Mouse (Mus musculus) left cerebral cortex, postnatal 14 days (tissue): ENCODE results near the gene Gxylt1. TPM values are rescaled to one million over a fixed set of nuclear protein-coding genes. Genes with fewer than 3 reads are reported as not detected.
A peak's percentile ranks its signal among the peaks of the same experiment; 100 is the strongest.

ENCODE experiments used
- DNase-seq, 2 experiments: peaks; one replicate each; pipeline ENCODE4 v3.0.0; 2021 to 2022; ENCODE audit warnings: low spot score in 2 of 2, mixed read lengths in 1 of 2
- intact Hi-C: fragments of 180-260 bp; cut with DNase I; formaldehyde crosslinking; loops from one replicate; pipeline ENCODE4 v1.15.1; 2025
- total RNA-seq, 2 experiments: library from RNA; stranded (reverse); gene quantifications; 2 replicates each; pipeline ENCODE4 v1.2.3; 2021

Gxylt1 gene
- total RNA-seq, 2 experiments from 2014 or later = 8.9 to 10.1 TPM

GRCm38 (mm10) chr15:93201956-93202355, 73.0 kb downstream of the Gxylt1 start:
- DNase-seq = no peak
- intact Hi-C loops = no loop called here

- DNase-seq = peak; percentile 9
- intact Hi-C loops = no loop called here
Observed at GRCm38 (mm10) chr15:93191387-93192145, 83.4 kb downstream of the Gxylt1 start.

Other genes starting within 250 kb of the Gxylt1 start
- 100 to 1,000 TPM; 101 to 102 TPM for gene Yaf2, start 61.8 kb upstream of the Gxylt1 start, total RNA-seq
- gene Zcrb1, start 123.2 kb upstream of the Gxylt1 start, total RNA-seq = 10 to 100 TPM; 75.2 to 83.9 TPM
- gene Pphln1, start 123.2 kb upstream of the Gxylt1 start, total RNA-seq = 10 to 100 TPM; 34.8 to 37.3 TPM